Mouse (Mus musculus) forebrain, embryonic 11.5 days (tissue): Measurements from ENCODE around the gene Poldip3. TPM values are rescaled to one million over a fixed set of nuclear protein-coding genes. Genes with fewer than 3 reads are reported as not detected.
A peak's percentile ranks its signal among the peaks of the same experiment; 100 is the strongest.

ENCODE experiments used
- ATAC-seq: fragments of 200-750 bp; cut with Nextera tagmentation; replicated peaks from 2 replicates; pipeline ENCODE4 v1.8.0; 2017; ENCODE audit warnings: moderate TSS enrichment; ENCODE audit not compliant: low FRiP score
- DNase-seq: peaks from one replicate; pipeline ENCODE4 v3.0.0-alpha.2; 2017; ENCODE audit warnings: low spot score
- H3K27ac ChIP-seq: fragments of 300-500 bp; sonication (generic); 2 replicates; pipeline ENCODE4 v1.5.1; 2014; ENCODE audit warnings: low read depth, low read length
- H3K27me3 ChIP-seq: fragments of 300-500 bp; sonication (generic); 2 replicates; pipeline ENCODE4 v1.6.1; 2014; ENCODE audit warnings: mild to moderate bottlenecking, low read length, mixed read lengths; ENCODE audit not compliant: control insufficient read depth, insufficient read depth
- H3K36me3 ChIP-seq: fragments of 300-500 bp; sonication (generic); 2 replicates; pipeline ENCODE4 v1.6.1; 2014; ENCODE audit warnings: mild to moderate bottlenecking, low read length, moderate library complexity, mixed read lengths; ENCODE audit not compliant: control insufficient read depth, insufficient read depth
- H3K4me1 ChIP-seq: fragments of 300-500 bp; sonication (generic); replicated peaks from 2 replicates; pipeline ENCODE4 v1.6.1; 2014; ENCODE audit warnings: low read length, mixed read lengths; ENCODE audit not compliant: control insufficient read depth, insufficient read depth
- H3K4me2 ChIP-seq: fragments of 300-500 bp; sonication (generic); 2 replicates; pipeline ENCODE4 v1.6.1; 2014; ENCODE audit warnings: low read depth, mild to moderate bottlenecking, low read length, moderate library complexity, mixed read lengths; ENCODE audit not compliant: severe bottlenecking
- H3K4me3 ChIP-seq: fragments of 300-500 bp; sonication (generic); 2 replicates; pipeline ENCODE4 v1.5.1; 2014; ENCODE audit warnings: low read depth, low read length
- H3K9ac ChIP-seq: fragments of 300-500 bp; sonication (generic); 2 replicates; pipeline ENCODE4 v1.6.1; 2014; ENCODE audit warnings: low read length
- H3K9me3 ChIP-seq: fragments of 300-500 bp; sonication (generic); 2 replicates; pipeline ENCODE4 v1.6.1; 2016; ENCODE audit warnings: low read length, mixed read lengths; ENCODE audit not compliant: control insufficient read depth
- WGBS: fragments of 180-500 bp; shearing (Covaris S2); extraction: QIAGEN DNeasy Blood & Tissue Kit; methylation state at CpG from one replicate; pipeline ENCODE4 v1.1.7; 2014; 5-methylcytosine and 5-hydroxymethylcytosine counted together
- polyA plus RNA-seq: library from polyadenylated mRNA; unstranded; fragments of >200 nt; fragmentation: Nextera tagmentation; extraction: Ambion mirVana; gene quantifications from 2 replicates; pipeline ENCODE4 v1.2.1, GENCODE M21; 2014

Poldip3 gene
- polyA plus RNA-seq, 1 experiment from 2014 or later: 183 TPM

DNA sequence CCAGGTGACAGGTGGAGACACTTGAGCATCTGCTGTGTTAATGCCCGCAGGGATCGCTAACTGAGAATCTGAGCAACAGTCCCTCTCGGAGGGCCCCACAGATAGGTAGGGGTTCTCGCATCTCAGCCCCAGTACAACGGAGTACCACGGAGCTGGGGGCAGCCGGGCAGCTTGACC, 59.9 kb downstream of the Poldip3 start, which contains the start of gene Serhl:
Gene Serhl, plus strand, starts transcription at position 78 of the 177 bp plus-strand sequence.
- Histone ChIP-seq H3K9me3 (no peaks in the 10 kb centered on the region), H3K9ac (peak within 1 kb of the TSS; percentile 12; the same call in 1 of the 2 replicates), H3K4me3 (no peak within 1 kb of the TSS), H3K27ac (no peak within 1 kb of the TSS), H3K4me2 (peak within 1 kb of the TSS; percentile 24; the same call in 1 of the 2 replicates), H3K4me1 (no peaks in the 10 kb centered on the region), H3K27me3 (peaks cover 4% of the 10 kb centered on the region; the same call in 1 of the 2 replicates), H3K36me3 (no peaks in the 10 kb centered on the region)
- DNase-seq: no peak
- no peak for ATAC-seq
- WGBS: 12% methylated on average over 7 of the region's 7 CpGs

DNA sequence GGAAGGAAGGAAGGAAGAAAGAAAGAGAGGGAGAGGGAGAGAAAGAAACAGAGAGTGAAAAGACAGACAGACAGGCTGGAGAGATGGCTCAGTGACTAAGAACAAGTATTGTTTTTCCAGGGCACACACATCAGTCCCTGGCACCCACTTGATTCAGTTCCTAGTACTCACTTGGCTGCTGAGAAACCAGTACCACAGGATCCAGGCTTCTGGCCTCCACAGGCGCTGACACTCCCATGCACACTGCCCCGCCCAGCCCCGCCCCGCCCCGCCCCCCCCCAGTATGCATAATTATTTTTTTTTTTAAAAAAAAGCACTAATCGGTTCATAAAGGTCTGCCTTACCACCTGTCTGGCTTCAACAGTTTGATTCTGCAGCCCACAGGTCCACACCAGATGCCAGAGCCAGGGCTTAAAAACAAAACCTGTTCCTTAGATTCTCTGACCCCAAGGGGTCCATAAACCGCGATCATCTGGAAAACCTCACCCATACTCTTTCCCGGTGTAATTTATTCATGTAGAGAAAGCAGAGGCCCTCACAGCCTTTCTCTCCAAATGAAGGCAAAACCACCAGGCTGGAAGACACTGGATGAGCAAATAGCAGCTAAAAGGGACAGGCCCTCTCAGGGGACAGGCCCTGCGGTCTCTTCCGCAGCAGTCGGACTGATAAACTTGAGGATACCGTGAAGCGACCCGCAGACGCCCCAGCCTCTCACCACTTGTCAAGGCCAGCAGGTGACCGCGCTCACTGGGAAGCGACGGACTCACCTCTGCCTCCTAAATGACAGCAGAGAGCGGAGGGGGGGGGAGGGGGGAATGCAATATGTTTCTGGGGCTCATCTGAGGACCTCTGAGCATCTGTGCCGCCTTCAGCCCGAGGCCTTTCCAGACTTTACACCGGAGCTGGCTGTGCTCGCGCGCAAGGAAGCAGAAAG, 60.4 kb downstream of the Poldip3 start:
- Histone ChIP-seq H3K4me3 (no peak overlapping the region), H3K36me3 (no peaks in the 10 kb centered on the region), H3K4me1 (no peaks in the 10 kb centered on the region), H3K9ac (peak overlapping the region; percentile 12; the same call in 1 of the 2 replicates), H3K9me3 (no peaks in the 10 kb centered on the region), H3K27ac (no peak overlapping the region), H3K27me3 (peaks cover 4% of the 10 kb centered on the region; the same call in 1 of the 2 replicates), H3K4me2 (peak overlapping the region; percentile 24; the same call in 1 of the 2 replicates)
- 6% methylated on average over 27 of the region's 27 CpGs for WGBS
- ATAC-seq (no peak), DNase-seq (no peak)

DNA sequence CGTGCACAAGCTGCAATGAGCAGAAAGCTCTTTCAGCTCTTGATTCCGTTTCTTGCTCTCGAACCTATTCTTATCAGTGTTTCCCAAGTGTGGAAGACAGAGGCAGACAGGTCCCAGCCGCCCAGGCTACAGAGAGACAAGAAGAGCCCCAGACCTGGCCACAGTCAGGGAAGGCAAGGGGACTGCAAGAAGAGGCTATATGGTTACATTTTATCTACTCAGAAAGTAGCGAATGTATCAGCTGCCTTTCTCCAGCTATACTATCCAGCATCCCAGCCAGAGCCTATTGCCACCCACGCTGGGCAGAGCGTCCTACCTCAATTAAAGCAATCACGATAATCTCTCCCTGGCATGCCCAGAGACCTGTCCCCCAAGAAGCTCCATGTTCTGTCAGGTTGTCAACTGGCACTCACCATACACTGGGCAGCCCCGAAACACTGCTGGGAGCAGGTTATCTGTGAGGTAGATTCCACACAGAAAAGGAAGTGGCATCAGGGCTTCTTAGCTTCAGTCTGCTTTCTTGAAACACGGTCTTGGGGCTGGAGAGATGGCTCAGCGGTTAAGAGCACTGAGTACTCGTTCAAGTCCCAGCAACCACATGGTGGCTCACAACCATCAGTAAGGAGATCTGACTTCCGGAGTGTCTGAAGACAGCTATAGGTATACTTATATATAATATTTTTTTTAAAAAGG, 62.4 kb downstream of the Poldip3 start:
- no peak overlapping the region for H3K4me2 ChIP-seq
- DNase-seq: no peak
- 83% methylated on average over 13 of the region's 13 CpGs for WGBS
- H3K9ac ChIP-seq: no peak overlapping the region
- no peak overlapping the region for H3K27ac ChIP-seq
- no peak for ATAC-seq
- no peaks in the 10 kb centered on the region for H3K9me3 ChIP-seq
- H3K4me1 ChIP-seq: no peaks in the 10 kb centered on the region
- H3K4me3 ChIP-seq: no peak overlapping the region
- H3K36me3 ChIP-seq: no peaks in the 10 kb centered on the region
- peaks cover 4% of the 10 kb centered on the region; the same call in 1 of the 2 replicates for H3K27me3 ChIP-seq

DNA sequence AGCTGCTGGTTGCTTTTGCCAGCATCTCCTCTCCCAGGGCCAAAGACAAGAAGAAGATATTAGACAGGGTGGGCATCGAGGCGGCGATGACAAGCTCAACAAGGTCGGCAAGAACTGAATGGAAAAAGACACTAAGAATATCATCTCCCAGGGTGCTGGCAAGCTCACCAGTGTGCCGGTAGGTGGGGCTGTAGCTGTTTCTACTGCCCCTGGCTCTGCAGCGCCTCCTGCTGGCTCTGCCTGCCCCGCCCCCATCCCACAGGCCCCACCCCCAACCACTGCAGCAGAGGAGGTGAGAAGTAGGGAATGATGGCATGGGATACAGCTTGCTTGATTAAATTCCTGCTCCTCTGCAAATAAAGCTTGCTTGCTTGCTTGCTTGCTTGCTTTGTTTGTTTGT, 63.3 kb downstream of the Poldip3 start:
- DNase-seq (peak; percentile 73), ATAC-seq (no peak)
- peaks cover 4% of the 10 kb centered on the region; the same call in 1 of the 2 replicates for H3K27me3 ChIP-seq
- H3K9ac ChIP-seq: no peak overlapping the region
- no peak overlapping the region for H3K27ac ChIP-seq
- H3K4me3 ChIP-seq: no peak overlapping the region
- WGBS: 38% methylated on average over 7 of the region's 7 CpGs
- no peaks in the 10 kb centered on the region for H3K4me1 ChIP-seq
- H3K4me2 ChIP-seq: no peak overlapping the region
- no peaks in the 10 kb centered on the region for H3K36me3 ChIP-seq
- no peaks in the 10 kb centered on the region for H3K9me3 ChIP-seq

DNA sequence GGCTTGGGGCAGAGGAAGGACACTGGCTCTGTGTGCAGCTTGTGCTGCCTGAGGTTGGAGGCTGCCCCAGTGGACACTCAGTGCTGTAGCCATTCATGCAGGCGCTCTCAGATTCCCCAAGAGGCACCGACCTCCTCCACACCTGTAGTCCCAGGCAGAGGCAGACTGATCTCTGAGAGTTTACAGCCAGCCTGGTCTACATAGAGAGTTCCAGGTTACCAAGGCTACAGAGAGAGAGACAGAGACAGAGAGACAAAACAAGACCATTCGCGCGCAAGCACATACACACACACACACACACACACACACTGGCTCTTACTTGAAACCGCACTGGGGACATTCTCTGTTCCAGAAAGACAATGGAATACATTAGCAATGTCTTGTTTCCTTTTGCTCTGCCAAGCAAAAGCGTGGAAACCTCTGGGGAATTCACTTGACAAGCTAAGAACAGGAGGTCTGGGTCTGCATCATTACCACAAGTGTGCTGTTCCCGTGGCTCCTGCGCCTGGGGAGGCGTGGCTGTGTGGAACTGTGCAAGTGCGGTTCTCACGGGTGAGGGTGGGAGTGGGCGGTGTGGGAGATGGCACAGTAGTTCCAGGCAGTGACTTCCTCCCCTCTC, 65.1 kb downstream of the Poldip3 start:
- DNase-seq (no peak), ATAC-seq (no peak)
- H3K36me3 ChIP-seq: no peaks in the 10 kb centered on the region
- 64% methylated on average over 13 of the region's 13 CpGs for WGBS
- no peaks in the 10 kb centered on the region for H3K4me1 ChIP-seq
- H3K9me3 ChIP-seq: no peaks in the 10 kb centered on the region
- no peak overlapping the region for H3K4me2 ChIP-seq
- H3K4me3 ChIP-seq: no peak overlapping the region
- no peak overlapping the region for H3K9ac ChIP-seq
- no peak overlapping the region for H3K27ac ChIP-seq
- H3K27me3 ChIP-seq: peaks cover under 1% of the 10 kb centered on the region; the same call in 1 of the 2 replicates

DNA sequence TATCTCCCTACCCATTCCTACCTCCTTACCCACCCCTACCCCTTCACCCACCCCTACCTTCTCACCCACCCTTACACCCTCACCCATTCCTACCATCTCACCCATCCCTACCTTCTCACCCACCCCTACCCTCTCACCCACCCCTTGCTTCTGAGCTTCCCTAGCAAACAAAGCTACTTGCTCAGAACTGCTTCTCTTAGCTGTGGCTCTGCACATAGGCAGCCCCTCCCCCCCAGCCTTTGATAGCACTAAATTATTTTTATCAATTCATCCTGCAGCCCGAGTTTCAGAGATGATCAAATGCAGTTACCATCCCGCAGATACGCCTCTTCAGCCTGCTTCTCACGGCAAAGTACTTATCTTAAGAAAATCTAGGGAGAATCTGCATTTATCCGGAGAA, 65.7 kb downstream of the Poldip3 start:
- H3K36me3 ChIP-seq: no peaks in the 10 kb centered on the region
- DNase-seq (no peak), ATAC-seq (no peak)
- H3K9me3 ChIP-seq: no peaks in the 10 kb centered on the region
- no peak overlapping the region for H3K27ac ChIP-seq
- WGBS: 77% methylated on average over 5 of the region's 5 CpGs
- no peak overlapping the region for H3K9ac ChIP-seq
- no peaks in the 10 kb centered on the region for H3K4me1 ChIP-seq
- H3K27me3 ChIP-seq: no peaks in the 10 kb centered on the region
- H3K4me2 ChIP-seq: no peak overlapping the region
- H3K4me3 ChIP-seq: no peak overlapping the region

Other genes with a start within 250 kb of the Poldip3 start
- gene Tcf20, start 161.5 kb downstream of the Poldip3 start, polyA plus RNA-seq: 12.1 and 12.6 TPM in 2 replicates
- gene Nfam1, start 116.1 kb downstream of the Poldip3 start, polyA plus RNA-seq: 1.7 and 2.9 TPM in 2 replicates
- gene Serhl, start 59.9 kb downstream of the Poldip3 start, polyA plus RNA-seq: 46.0 and 47.3 TPM in 2 replicates
- 71.2 and 79.7 TPM in 2 replicates for gene Rrp7a, start 26.6 kb downstream of the Poldip3 start, polyA plus RNA-seq
- 161 and 181 TPM in 2 replicates for gene Cyb5r3, start 23.2 kb upstream of the Poldip3 start, polyA plus RNA-seq
- 1.1 and 1.7 TPM in 2 replicates for gene A4galt, start 102.4 kb upstream of the Poldip3 start, polyA plus RNA-seq
- 31.3 and 35.0 TPM in 2 replicates for gene Arfgap3, start 200.9 kb upstream of the Poldip3 start, polyA plus RNA-seq